Mouse (Mus musculus): ENCODE measurements around the gene Afap1l2.

Gene Afap1l2

DNA sequence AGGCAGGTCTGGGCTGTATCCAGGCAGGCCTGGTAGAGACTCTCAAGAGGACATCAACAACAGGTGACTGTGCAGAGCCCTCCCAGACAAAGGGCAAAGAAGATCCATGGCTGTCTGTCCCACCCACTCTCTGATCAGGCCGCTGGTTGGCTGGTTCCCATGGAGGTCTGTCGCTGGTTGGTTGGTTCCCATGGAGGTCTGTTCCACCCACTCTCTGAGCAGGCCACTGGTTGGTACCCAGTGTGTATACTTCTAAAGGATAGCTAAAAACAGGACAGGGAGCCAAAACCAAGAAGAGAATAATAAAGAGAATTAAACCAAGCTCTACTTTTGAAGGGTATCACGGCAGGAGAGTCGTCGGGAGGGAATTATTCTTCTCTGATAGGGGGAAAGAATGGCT, 31.5 kb downstream of the Afap1l2 start:
- no peak for DNase-seq (ENCODE audit: low spot score in 2 of 2)

DNA sequence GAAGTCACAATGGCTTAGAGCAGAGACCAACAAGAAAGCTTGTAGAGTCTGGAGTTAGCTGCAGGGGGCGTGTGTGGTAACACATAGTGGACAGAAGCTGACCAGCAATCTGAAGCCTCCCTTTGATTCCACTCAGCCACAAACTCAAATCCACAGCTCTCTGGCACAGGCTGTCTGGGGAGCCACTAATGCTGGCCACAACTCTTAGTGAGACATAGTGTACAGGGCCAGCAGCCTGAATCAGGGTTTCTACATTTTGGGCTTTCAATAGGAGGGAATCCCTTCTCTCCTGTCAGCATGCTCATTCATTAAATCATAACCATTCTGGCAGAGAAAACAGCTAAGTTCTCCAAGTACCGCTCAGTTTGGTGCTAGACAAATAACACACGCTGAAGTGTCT, 32.5 kb downstream of the Afap1l2 start:
- DNase-seq (ENCODE audit: low spot score in 2 of 2): no peak

DNA sequence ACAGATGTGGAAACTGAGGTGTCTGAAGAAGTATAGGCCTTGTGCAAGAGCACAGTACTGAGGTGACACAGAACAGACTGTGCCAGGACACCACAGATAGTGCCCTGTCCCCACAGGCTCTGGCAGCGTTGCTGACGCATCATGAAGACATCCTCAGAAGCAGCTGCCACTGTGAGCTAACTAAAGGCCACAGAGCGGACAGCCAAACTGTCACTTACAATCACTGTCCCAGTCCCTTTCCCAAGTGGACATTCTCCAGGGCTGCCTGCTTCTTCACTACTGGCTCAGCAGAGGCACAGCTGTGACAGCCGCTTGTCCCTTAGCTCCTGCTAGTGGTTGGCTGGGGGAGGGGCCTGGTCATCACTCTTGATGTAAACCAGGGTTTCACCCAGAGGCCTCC, 33.9 kb downstream of the Afap1l2 start:
- no peak for DNase-seq (ENCODE audit: low spot score in 2 of 2)

DNA sequence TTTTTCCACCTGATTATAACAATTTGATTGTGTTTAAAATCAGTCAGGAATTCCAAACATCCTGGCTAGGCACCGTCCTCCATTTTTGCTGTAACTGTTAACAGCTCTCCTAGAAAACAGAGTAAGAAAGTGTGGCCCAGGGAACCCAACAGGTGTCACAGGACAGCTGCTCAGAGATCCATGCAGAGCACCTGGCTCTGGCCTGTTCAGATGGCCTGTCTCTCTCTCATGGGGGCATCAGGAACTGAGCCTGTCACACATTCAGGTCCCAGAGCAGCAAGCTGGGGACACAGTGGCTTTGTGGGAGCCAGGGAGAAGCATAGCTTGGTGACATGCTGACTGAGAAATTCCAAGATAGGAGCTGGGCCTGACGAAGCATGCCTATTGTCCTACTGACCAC, 35.3 kb downstream of the Afap1l2 start:
- no peak for DNase-seq (ENCODE audit: low spot score in 2 of 2)

DNA sequence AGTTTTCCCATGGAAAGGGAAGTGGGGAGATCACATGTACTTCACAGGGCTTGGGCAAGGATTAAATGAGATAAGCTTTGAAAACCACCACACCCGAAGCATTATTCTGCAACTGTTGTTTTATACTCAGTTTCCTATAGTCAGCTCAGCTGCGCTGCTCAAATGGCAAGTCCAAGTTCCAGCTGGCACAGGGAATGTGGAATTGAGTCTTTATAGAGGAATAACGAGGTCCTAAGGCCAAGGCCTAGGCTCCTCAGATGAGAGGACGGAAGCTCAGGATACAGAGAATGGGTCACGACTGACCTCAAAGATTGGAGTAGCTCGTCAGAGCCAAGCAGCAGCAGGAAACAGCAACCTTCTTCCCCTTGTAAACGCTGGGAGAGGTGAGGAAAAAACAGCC, 36.7 kb downstream of the Afap1l2 start:
- no peak for DNase-seq (ENCODE audit: low spot score in 2 of 2)

DNA sequence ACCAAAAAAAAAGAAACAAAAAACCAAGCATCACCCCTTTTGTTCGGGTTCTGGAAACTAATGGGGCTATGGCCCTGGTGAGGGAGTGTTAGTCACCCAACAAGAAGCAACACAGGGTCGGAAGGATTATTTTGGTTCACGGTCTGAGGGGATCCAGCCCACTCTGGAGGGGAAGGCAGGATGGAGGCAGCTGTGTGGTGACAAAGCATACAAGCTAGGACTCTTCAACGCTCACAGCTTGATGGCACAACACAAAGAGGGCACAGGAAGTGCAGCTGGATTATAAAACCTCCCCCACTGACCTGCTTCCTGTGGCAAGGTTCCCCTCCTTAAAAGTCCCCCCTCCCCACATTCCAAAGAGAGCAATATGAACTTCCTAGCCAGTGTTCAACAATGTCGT, 44.2 kb downstream of the Afap1l2 start:
- no peak for DNase-seq (ENCODE audit: low spot score in 2 of 2)

DNA sequence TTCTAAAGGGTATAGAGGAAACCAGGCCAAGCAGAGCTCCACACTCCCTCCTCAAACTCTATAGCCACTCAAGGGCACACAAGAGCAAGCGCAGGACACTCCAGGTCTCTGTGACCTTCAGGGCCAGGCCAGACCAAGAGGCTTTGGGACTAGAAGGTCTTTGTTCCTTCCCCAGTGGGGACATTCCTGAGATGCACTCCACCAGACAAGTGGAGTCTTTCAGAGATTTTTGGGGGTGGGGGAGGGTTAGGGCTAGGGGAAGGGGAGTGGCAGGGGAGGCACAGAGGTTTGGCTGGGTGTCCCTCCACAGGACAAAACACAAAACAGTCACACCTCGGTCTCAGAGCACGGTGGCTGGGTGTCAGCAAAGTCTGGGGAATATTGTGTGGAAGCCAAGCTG, 48.4 kb downstream of the Afap1l2 start:
- DNase-seq (ENCODE audit: low spot score in 2 of 2): no peak

DNA sequence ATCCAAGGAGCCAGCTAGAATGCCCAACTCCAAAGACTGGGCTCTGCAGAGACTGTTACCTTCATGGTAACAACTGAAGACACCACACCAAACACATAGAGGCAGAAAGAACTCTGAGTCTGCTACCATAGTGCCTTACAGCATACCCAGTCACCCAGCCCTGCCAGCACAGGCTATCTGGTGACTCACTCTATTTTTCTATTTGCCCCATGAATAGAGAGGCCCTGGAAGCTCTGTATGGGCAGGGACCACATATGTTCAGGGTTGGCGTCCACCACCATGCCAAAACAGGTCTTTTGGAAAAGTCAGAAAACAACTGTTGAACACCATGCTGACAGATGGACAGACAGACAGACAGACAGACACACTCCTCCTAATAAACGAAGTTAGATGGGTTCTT, 49.0 kb downstream of the Afap1l2 start:
- no peak for DNase-seq (ENCODE audit: low spot score in 2 of 2)

DNA sequence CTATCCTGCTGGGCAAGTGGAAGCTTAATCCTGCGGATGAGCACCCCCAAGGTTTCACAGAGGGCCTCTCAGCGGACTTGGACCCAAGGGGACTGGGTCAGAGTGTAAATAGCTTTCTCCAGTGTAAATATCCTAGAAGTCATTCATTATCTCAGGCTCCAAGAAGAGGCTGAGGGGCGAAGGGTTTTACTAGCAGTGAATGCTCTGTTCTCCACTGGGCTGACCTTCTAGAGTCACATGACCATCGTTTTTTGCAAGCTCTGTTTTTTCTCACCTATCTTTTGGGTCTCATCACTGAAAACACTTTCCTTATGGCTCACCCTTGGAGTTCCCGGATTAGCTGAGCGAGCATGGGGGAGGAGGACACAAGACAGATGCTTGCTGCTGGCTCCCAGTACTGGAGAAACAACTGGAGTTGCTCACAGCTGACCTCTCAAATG, 49.4 kb downstream of the Afap1l2 start:
- DNase-seq (ENCODE audit: low spot score in 2 of 2): no peak

DNA sequence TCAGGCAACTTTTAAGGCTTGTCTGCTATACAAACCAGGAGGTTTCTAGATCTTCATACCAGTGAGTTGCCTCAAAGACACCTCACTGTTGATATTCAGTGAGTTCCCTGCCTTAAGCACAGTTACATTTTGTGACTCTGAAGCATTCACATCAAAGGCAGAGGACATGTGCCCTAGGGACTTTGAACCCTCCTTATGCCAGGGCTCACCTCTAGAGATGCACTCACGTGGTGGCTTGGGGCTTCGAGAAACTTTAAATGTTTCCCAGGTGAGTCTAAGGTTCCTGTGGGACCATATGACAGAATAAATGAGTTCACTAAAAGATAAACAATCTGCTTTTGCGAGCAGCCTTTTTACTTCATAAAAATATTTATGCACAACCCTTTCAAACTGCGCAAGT, 50.0 kb downstream of the Afap1l2 start:
- no peak for DNase-seq (ENCODE audit: low spot score in 2 of 2)

DNA sequence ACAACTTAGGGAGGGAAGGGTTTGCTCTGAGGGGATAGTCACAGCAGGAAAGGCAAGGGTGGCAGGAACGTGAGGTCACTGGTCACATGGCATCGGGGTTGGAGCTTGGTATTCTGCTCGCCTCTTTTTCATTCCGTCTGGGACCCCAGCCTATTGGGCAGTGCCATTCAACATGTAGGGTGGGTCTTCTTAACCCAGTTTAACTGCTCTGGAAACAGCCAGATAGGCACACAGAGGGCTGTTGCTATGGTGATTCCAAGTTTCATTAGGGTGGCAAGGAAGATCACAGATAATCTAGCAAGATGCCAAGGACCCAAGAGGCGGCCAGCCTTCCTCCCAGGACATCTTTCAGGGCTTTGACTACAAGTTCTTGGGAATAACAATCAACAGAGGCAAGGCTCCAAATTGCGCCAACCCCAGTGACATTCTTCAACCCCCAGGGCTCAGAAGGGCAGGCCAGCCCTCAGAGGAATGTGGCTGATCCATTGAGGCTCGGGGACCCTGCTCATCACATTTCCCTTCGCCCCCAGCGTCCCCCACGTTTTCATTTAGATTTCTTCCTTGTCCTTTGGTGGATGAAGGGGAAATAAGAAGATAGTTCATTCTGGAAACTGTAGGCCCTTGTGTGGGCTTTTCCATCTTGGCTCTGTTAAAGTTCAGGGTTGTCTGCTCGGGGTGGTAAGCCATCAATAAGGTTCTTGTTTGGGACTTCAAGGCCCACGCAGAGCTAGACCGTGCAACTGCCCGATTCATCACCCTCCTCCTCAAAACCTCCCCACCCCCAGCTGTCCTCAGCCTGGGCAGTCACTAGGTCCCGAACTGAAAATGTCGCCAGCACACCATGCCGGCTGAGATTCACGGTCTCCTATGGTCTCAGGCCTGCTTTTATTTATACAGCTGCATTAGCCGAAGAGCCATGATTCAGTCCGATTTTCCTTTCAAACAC, 52.2 kb downstream of the Afap1l2 start:
- DNase-seq (ENCODE audit: low spot score in 2 of 2): no peak

DNA sequence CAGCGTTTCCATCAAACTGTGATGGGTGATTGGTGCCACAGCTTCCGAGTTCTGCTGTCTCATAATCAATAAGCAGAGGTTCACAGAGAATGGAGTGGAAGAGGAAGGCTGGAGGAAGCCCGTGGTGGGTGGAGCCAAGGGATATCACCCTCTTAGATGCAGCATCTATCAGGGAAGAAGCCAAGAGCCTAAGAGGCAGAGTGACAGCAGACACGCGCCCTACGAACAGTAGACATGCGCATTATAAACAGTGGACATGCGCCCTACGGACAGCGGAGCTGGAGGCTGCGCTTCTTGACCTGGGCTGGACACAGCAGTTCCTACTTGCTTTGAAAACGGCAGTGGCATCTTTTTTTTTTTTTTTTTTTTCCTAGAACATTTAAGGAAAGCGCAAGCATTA, 53.2 kb downstream of the Afap1l2 start:
- no peak for DNase-seq (ENCODE audit: low spot score in 2 of 2)

DNA sequence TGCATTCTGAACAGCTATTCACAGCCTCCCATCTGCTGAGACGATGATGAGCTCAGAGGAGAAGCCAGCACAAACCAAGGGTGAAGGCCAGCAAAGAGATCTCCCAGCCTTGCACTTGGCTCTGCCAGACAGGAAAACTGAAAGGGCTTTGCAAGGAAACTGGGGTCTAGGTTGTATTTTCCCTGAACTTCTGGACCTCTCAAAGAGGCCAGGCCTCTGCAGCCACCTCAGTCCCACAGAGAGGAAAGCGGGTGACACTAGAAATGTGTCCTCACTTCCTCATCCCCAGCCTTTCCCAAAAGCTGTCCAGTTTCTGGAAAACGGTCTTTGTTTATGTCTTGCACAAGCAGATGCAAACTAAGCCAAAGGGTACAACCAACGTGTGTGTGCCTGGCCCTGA, 54.2 kb downstream of the Afap1l2 start:
- no peak for DNase-seq (ENCODE audit: low spot score in 2 of 2)

DNA sequence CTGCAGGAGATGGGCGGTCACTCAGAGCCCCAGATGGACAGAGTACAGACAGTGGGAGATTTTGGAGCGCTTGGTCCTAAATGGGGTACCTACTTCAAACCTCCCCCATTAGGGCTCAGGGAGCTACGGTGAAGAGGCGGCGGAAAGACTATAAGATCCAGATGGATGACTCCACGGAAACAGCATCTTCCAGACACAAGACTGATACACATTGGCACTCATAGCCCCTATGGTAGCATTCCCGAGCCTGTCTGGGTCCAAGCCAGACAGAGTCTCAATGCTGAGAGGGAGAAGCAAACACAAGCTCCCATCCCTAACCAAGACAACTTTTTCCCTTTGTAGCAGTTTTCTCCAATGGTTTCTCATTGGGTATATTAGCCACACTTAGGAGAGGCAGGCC, 57.2 kb downstream of the Afap1l2 start:
- DNase-seq (ENCODE audit: low spot score in 2 of 2): no peak

DNA sequence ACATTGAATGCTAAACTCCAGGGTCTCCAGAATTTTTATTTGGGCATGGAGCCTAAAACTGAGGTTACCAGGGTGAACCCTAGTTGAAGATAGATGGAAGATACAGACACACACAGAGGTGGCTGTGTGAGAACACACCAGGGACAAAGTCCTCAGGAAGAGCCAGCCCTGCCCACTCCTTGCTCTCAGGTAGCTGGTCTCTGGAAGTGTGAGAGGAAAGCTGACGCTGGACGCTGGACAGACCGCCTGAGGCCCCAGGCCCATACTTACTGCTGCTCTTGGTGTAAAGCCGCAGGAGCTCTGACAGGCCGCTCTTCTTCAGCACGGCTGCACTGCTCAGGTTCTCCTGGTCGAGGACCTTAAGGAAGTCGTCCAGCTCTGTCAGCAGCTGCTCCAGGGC, 58.2 kb downstream of the Afap1l2 start:
- no peak for DNase-seq (ENCODE audit: low spot score in 2 of 2)

DNA sequence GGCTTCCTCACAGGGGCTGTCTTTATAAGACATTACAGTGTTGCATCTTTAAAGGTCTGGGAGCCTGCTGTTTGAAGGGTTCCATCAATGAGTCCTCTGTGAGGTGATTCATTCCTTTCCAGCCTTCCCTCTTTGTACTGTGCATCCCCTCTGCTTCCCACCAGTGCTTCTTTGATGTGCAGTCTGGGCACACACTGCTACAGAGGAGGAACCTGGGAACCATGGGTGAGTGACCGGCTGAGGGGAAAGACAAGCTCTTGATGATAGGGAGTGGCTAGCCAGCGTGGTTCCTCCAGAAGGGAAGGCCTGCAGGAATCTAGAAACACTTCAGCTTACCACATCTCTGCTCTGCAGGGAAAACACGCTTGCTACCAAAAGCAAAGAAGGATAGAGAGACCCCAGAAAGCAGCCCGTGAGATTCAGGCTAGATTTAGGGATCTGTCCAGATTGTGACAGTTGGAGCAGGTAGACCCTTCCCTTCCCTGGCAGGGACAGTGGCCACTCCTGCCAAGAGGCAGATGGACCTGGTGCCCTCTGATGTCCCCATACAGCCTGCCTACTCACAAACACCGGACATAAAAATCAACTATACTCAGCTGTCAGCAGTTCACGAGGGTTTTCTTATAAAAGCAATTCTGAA, 59.9 kb downstream of the Afap1l2 start:
- DNase-seq (ENCODE audit: low spot score in 2 of 2): no peak

DNA sequence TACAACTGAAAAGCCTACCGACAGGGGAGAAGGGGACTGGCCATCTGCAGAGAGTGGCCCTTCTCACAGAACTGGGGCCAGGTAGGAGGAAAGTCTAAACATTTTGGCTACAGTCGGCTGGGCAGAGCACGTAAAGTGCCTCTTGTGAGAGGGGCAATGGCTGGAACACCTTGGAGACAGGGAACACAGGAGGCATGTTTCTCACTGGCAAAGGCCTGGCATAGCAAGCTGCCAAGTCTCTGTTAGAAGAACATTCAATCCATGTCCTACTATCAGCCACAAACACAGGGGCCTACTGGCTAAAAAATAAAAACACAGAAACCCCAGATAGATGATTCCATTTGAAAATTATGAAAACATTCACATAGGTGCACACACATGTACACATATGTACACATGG, 61.3 kb downstream of the Afap1l2 start:
- DNase-seq (ENCODE audit: low spot score in 2 of 2): no peak

DNA sequence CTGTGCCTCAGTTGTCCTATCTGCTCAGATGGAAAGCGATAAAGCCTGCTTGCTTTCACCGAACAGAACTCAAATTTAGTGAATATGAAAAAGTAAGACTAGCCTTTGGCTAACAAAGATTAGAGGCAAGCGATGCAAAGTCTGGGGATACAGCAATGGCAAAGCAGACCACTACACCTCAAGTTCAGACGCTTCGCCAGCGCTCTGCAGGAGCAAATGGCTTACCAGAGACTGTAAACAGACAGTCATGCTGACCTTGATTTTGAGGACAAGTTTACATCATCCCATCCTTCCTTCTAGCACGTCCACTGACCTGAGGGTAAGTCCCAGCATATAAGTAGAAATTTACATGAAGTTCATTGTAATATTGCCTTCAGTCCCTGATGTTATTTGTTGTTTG, 61.8 kb downstream of the Afap1l2 start:
- no peak for DNase-seq (ENCODE audit: low spot score in 2 of 2)

DNA sequence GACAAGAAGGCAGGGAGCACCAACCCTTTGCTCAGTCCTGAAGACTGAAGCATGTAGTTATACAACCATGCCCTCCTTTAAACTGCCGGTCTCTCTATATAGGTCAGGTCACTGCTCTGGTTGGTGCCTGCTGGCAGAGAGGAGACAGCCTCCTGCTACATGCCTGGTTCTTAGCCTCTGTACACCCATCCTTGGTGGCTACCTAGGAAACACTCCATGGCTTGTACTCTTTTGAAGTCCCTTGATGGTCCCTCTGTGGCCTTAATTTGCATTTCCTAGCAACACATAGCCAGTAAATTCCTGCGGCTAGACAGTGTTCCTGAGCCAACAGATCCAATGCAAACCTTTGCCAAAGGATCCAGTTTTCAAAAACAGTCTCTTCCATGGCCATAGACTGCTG, 62.4 kb downstream of the Afap1l2 start:
- DNase-seq (ENCODE audit: low spot score in 2 of 2): no peak

DNA sequence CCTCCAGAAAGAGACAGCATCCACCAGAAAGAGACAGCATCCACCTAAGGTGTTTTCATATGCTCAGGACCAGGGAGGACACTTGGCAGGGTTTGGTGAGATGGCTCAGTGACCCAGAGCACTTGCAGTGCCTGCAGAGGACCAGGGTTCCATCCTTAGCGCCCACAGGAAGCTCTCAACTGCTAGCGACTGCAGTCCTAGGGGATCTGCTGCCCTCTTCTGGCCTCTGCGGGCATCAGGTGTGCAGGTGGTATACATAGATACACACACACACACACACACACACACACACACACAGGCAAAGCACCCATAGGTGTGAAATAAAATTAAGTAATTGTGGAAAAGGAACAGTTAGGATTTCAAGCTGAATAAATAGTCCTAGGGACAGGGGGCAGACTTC, 63.2 kb downstream of the Afap1l2 start:
- no peak for DNase-seq (ENCODE audit: low spot score in 2 of 2)

DNA sequence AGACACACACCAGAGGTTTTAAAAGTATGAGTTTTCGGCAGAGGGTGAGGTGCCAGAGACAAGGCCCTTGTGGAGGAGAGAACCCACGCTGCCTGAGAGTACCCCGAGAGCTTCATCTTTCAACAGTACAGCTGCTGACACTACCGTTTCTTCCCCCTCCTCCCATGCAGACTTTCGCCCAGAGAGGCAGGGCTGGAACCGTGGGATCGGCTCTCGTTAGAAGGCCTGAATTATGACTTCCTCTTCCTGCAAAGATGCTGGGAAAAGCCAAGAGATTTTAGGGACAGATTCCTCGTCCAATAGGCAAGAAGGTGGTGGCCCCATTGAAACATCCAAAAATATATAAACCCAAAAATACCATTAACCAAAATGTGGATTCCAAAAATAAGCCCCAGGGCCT, 63.8 kb downstream of the Afap1l2 start:
- no peak for DNase-seq (ENCODE audit: low spot score in 2 of 2)

DNA sequence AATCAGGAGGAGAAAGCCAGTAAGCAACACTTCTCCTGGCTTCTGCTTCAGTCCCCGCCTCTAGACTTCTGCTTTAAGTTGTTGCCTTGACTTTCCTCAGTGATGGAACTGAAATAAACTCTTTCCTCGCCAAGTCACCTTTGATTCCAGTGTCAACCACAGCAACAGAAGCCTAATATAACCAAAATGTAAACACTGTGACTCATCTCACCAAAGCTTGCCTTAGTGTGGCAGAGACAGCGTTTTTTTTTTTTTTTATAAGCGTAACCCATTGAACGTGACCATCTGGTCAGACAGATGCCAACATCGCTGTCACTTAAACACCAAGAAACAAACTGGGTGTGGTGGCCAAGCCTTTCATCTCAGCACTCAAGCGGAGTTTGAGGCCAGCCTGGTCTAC, 65.8 kb downstream of the Afap1l2 start:
- DNase-seq (ENCODE audit: low spot score in 2 of 2): no peak

DNA sequence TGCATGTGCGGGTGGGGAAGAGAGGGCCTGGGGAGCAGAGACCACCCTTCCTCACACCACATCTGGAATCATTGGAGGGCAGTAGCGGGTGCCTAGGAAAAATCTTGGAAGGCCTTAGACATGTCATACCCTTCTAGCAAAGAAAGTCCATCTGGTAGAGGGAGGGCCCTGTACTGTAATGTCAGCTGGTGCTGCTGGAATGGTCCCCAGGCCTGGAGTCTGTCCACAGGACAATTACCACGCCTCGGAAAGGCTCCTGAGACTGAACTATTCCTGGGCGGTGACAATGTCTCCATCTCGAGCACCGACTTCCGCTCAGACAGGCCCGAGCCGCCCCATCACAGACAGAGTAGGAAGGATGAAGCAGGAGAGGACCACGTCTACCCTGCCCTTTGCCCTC, 67.5 kb downstream of the Afap1l2 start:
- no peak for DNase-seq (ENCODE audit: low spot score in 2 of 2)
